Mouse (Mus musculus): ENCODE measurements around the gene Dtwd1.

DNA sequence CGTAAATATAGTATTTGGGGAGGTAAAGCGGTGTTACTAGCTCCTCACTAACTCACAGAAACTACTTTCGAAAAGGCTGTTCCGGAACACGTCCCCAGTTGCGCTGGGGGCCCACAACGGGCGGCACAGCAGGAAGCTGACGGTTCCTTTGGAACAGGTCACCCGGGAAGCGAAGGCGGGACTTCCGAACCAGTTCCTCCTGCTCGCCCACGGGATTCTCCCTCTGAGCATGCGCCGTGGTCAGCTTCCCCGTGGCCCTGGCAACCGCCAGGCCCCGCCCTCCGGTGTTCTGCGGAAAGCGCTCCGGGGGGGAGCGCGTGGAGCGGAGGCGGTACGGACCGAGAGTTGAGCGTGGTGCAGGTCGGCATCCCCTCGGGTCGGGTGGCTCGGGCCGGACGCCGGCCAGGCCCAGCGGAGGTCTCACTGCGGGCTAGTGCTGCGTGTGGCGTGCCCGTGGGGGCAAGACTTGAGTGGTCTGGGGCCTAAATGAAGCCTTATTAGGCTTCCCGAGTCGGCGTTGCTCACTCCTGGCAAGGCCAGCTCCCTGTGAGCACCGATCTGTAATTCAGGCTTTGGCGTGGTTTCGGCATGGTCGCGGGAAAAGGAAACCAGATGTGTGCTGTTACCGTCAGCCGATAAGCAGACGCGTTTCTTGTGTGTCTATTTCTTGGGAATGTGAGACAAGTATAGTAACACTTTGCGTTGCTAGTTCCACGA is at the start of gene Dtwd1, which contains the start of gene Fam227b:
- TF ChIP-seq FLI1 (IDR thresholded peaks at IDR 0.05; ENCODE audit: low read length) = no peak
- TF ChIP-seq GATA1 (IDR thresholded peaks at IDR 0.05; ENCODE audit: borderline replicate concordance, low read length) = no peak; the same call in 2 of the 3 replicates

Data from megakaryocyte, embryonic 14.5 days (primary cell).